Mouse (Mus musculus): ENCODE measurements around the gene Atp5d. TPM values are rescaled to one million over a fixed set of nuclear protein-coding genes. Genes with fewer than 3 reads are reported as not detected.

Gene Atp5d
- polyA plus RNA-seq, 1 experiment from 2014 or later, result 433 TPM

GRCm38 (mm10) chr10:80149291-80150225 lies 11.1 kb downstream of the Atp5d start:
- H3K4me2 ChIP-seq (ENCODE audit: low read length), result peak overlapping the region; percentile 94
- H3K36me3 ChIP-seq (ENCODE audit: control insufficient read depth, insufficient read depth), result peaks cover 9% of the 10 kb centered on the region
- H3K27ac ChIP-seq (ENCODE audit: low read length), result peak overlapping the region; percentile 100
- peak overlapping the region; percentile 98 for H3K9ac ChIP-seq (replicated peaks; ENCODE audit: low read depth, low read length)
- peak; percentile 84 for ATAC-seq
- under 1% methylated on average over 88 of the region's 88 CpGs for WGBS
- H3K4me3 ChIP-seq (replicated peaks; ENCODE audit: low read length), result peak overlapping the region; percentile 63
- peaks cover 41% of the 10 kb centered on the region for H3K4me1 ChIP-seq (replicated peaks; ENCODE audit: control insufficient read depth, insufficient read depth, low read length)
- H3K9me3 ChIP-seq (ENCODE audit: control insufficient read depth, low read length), result no peaks in the 10 kb centered on the region
- H3K27me3 ChIP-seq (replicated peaks; ENCODE audit: control insufficient read depth, insufficient read depth, low read length), result no peaks in the 10 kb centered on the region

- under 1% methylated on average over 48 of the region's 71 CpGs for WGBS
- Histone ChIP-seq H3K4me2 (ENCODE audit: low read length) (peak overlapping the region; percentile 94), H3K4me1 (replicated peaks; ENCODE audit: control insufficient read depth, insufficient read depth, low read length) (peaks cover 40% of the 10 kb centered on the region), H3K9me3 (ENCODE audit: control insufficient read depth, low read length) (no peaks in the 10 kb centered on the region), H3K27me3 (replicated peaks; ENCODE audit: control insufficient read depth, insufficient read depth, low read length) (no peaks in the 10 kb centered on the region), H3K27ac (ENCODE audit: low read length) (peak overlapping the region; percentile 99), H3K36me3 (ENCODE audit: control insufficient read depth, insufficient read depth) (peaks cover 18% of the 10 kb centered on the region), H3K9ac (replicated peaks; ENCODE audit: low read depth, low read length) (peak overlapping the region; percentile 98), H3K4me3 (replicated peaks; ENCODE audit: low read length) (peak overlapping the region; percentile 63)
- peak; percentile 10 for ATAC-seq
Observed at GRCm38 (mm10) chr10:80150226-80151210, 12.1 kb downstream of the Atp5d start.

DNA sequence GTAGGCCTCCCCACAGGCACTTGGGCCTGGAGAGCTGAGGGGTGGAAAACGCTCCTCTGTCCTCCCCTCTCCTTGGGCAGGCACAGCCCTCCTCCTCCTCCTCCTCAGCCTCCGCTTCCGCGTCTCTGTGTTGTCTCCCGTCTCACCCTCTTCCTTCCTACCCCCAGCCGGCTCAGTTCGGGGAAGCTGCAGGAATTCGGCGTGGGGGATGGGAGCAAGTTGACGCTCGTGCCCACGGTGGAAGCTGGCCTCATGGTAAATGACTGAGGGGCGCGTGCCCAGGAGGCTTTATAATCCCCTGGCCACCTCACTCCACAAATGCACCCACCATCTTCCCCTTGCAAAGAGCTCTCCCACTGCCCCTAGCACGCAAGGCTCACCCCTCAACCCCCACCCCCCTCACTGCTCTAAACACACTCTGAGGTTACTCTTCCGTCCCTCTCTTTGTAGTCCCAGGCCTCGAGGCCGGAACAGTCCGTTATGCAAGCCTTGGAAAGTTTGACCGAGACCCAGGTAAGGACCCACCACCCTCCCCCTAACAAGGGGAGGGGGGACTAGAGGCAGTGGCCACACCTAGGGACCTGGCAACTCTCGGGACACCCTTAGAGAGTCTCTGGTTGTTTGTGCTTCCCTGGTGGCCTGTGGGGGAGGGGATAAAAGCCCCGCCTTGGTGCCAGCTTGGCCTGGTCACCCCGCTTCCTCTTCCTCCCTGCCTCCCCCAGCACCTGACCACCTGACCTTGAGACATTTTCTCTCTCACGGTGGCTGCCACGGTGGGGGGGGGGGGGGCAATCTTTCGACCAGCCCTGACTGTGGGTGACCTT lies 13.0 kb downstream of the Atp5d start:
- no peak for ATAC-seq
- Histone ChIP-seq H3K36me3 (ENCODE audit: control insufficient read depth, insufficient read depth) (peaks cover 26% of the 10 kb centered on the region), H3K27me3 (replicated peaks; ENCODE audit: control insufficient read depth, insufficient read depth, low read length) (no peaks in the 10 kb centered on the region), H3K9ac (replicated peaks; ENCODE audit: low read depth, low read length) (peak overlapping the region; percentile 98), H3K9me3 (ENCODE audit: control insufficient read depth, low read length) (no peaks in the 10 kb centered on the region), H3K4me1 (replicated peaks; ENCODE audit: control insufficient read depth, insufficient read depth, low read length) (peaks cover 34% of the 10 kb centered on the region), H3K4me2 (ENCODE audit: low read length) (peak overlapping the region; percentile 94), H3K27ac (ENCODE audit: low read length) (peak overlapping the region; percentile 99), H3K4me3 (replicated peaks; ENCODE audit: low read length) (peak overlapping the region; percentile 63)
- WGBS, result 0% methylated on average over 26 of the region's 26 CpGs

DNA sequence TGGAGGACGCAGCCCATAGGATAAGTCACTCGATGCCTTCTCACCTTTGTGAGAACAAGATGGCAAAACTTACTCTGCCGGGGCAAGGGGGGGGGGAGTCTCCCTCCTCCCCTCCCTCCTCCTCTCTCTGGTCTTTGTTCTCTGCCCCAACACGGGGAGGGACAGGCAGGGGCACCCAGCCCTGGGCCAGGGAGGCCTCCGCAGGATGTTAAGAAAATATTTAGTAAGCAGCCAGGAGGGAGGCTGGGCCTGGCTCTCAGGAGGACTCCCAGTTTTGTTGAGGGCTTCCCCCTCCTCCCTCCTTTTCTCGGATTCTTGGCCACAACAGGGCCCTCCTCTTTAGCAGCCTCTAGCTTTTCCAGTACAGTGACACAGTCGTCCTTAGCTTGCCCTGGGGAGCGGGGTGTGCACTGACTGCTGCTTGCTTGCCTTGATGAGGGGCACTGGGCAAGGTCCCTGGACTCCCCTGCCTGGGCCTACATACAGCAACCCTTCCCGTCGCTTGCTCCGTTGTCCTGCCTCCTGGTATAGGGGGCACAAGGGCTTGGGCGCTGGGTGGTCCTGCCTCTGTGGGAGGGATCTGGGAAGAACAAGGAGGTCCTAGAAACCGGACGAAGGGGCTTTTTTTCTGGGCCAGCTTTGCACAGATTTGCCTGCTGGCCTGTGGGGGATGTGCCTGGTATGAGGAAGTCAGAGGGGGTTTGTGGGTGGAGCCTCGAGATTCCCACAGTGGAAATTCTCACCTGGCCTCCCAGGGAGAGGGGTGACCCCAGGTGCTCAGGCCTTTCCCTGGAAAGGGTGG lies 13.8 kb downstream of the Atp5d start:
- H3K4me2 ChIP-seq (ENCODE audit: low read length), result peak overlapping the region; percentile 94
- peaks cover 42% of the 10 kb centered on the region for H3K4me1 ChIP-seq (replicated peaks; ENCODE audit: control insufficient read depth, insufficient read depth, low read length)
- peak overlapping the region; percentile 63 for H3K4me3 ChIP-seq (replicated peaks; ENCODE audit: low read length)
- H3K27ac ChIP-seq (ENCODE audit: low read length), result peak overlapping the region; percentile 99
- WGBS, result 3% methylated on average over 15 of the region's 15 CpGs
- no peaks in the 10 kb centered on the region for H3K27me3 ChIP-seq (replicated peaks; ENCODE audit: control insufficient read depth, insufficient read depth, low read length)
- H3K9ac ChIP-seq (replicated peaks; ENCODE audit: low read depth, low read length), result peak overlapping the region; percentile 98
- ATAC-seq, result no peak
- H3K36me3 ChIP-seq (ENCODE audit: control insufficient read depth, insufficient read depth), result peaks cover 34% of the 10 kb centered on the region
- no peaks in the 10 kb centered on the region for H3K9me3 ChIP-seq (ENCODE audit: control insufficient read depth, low read length)

DNA sequence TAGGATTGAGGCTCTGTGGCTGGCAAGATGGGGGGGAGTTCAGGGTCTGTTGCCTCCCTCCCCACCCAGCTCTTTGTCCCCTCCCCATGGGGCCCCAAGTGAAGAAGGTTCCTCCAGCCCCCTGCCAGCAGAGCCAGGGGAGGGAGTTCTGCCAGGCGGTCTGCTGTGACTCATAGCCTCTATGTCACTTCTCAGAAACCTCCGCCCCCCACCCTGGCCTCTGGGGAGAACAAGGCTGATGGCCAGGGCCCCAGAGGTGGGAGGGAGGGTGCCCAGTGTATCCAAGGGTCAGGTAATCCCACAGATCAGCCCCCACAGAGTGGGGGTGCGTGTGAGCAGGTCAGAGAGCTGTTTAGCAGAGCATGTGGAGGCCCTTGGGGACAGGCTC lies 14.4 kb downstream of the Atp5d start:
- Histone ChIP-seq H3K9ac (replicated peaks; ENCODE audit: low read depth, low read length) (peak overlapping the region; percentile 98), H3K27me3 (replicated peaks; ENCODE audit: control insufficient read depth, insufficient read depth, low read length) (no peaks in the 10 kb centered on the region), H3K27ac (ENCODE audit: low read length) (peak overlapping the region; percentile 99), H3K36me3 (ENCODE audit: control insufficient read depth, insufficient read depth) (peaks cover 37% of the 10 kb centered on the region), H3K4me1 (replicated peaks; ENCODE audit: control insufficient read depth, insufficient read depth, low read length) (peaks cover 43% of the 10 kb centered on the region), H3K4me2 (ENCODE audit: low read length) (peak overlapping the region; percentile 94), H3K4me3 (replicated peaks; ENCODE audit: low read length) (peak overlapping the region; percentile 63), H3K9me3 (ENCODE audit: control insufficient read depth, low read length) (no peaks in the 10 kb centered on the region)
- ATAC-seq, result no peak
- 30% methylated on average over 3 of the region's 3 CpGs for WGBS

DNA sequence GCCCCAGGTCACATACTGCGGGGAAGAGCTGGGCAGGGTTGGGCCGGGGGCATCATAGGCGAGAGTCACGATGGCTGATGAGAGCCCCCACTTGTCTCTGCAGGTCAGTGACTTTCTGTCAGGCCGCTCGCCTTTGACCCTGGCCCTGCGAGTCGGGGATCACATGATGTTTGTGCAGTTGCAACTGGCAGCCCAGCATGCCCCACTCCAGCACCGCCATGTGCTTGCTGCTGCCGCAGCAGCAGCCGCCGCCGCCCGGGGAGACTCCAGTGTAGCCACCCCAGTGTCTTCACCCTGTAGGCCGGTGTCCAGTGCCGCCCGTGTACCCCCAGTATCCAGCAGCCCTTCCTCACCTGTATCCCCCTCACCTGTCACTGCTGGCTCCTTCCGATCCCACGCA lies 15.3 kb downstream of the Atp5d start:
- no peaks in the 10 kb centered on the region for H3K27me3 ChIP-seq (replicated peaks; ENCODE audit: control insufficient read depth, insufficient read depth, low read length)
- no peak overlapping the region for H3K4me3 ChIP-seq (replicated peaks; ENCODE audit: low read length)
- no peaks in the 10 kb centered on the region for H3K9me3 ChIP-seq (ENCODE audit: control insufficient read depth, low read length)
- H3K27ac ChIP-seq (ENCODE audit: low read length), result no peak overlapping the region
- 83% methylated on average over 19 of the region's 19 CpGs for WGBS
- peaks cover 37% of the 10 kb centered on the region for H3K36me3 ChIP-seq (ENCODE audit: control insufficient read depth, insufficient read depth)
- H3K9ac ChIP-seq (replicated peaks; ENCODE audit: low read depth, low read length), result 0 out of 2 replicates have a peak overlapping the region, but pooled peaks have one; percentile 3
- no peak overlapping the region for H3K4me2 ChIP-seq (ENCODE audit: low read length)
- no peak for ATAC-seq
- peaks cover 49% of the 10 kb centered on the region for H3K4me1 ChIP-seq (replicated peaks; ENCODE audit: control insufficient read depth, insufficient read depth, low read length)

DNA sequence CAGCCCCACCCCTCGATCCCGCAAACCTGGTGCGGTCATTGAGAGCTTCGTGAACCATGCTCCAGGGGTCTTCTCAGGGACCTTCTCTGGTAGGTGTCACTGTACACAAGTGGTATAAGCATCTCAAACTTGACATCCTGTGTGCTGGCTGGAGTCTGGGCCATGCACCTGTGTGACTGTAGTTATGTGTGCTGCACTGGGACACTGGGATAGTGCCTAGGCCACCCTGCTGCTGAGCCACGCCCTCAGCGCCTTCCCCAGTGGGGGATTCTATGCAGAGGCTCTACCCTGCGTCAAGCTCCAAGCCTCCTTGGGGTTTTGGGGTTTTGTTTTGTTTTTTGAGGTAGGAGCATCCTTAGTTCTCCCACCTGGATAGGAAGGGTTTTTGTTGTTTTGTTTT lies 16.0 kb downstream of the Atp5d start:
- ATAC-seq, result no peak
- Histone ChIP-seq H3K4me1 (replicated peaks; ENCODE audit: control insufficient read depth, insufficient read depth, low read length) (peaks cover 56% of the 10 kb centered on the region), H3K9ac (replicated peaks; ENCODE audit: low read depth, low read length) (no peak overlapping the region), H3K27ac (ENCODE audit: low read length) (no peak overlapping the region), H3K4me2 (ENCODE audit: low read length) (no peak overlapping the region), H3K9me3 (ENCODE audit: control insufficient read depth, low read length) (no peaks in the 10 kb centered on the region), H3K4me3 (replicated peaks; ENCODE audit: low read length) (no peak overlapping the region), H3K27me3 (replicated peaks; ENCODE audit: control insufficient read depth, insufficient read depth, low read length) (no peaks in the 10 kb centered on the region), H3K36me3 (ENCODE audit: control insufficient read depth, insufficient read depth) (peaks cover 37% of the 10 kb centered on the region)
- 87% methylated on average over 7 of the region's 7 CpGs for WGBS

- Histone ChIP-seq H3K4me1 (replicated peaks; ENCODE audit: control insufficient read depth, insufficient read depth, low read length) (peaks cover 59% of the 10 kb centered on the region), H3K9me3 (ENCODE audit: control insufficient read depth, low read length) (no peaks in the 10 kb centered on the region), H3K4me3 (replicated peaks; ENCODE audit: low read length) (no peak overlapping the region), H3K4me2 (ENCODE audit: low read length) (no peak overlapping the region), H3K27me3 (replicated peaks; ENCODE audit: control insufficient read depth, insufficient read depth, low read length) (no peaks in the 10 kb centered on the region), H3K27ac (ENCODE audit: low read length) (no peak overlapping the region), H3K9ac (replicated peaks; ENCODE audit: low read depth, low read length) (no peak overlapping the region), H3K36me3 (ENCODE audit: control insufficient read depth, insufficient read depth) (peaks cover 37% of the 10 kb centered on the region)
- no peak for ATAC-seq
- WGBS, result 47% methylated on average over 1 of the region's 1 CpGs
Observed at GRCm38 (mm10) chr10:80155277-80155676, 16.8 kb downstream of the Atp5d start.
